Mouse (Mus musculus): ENCODE data around the gene Ngfr.
A peak's percentile ranks its signal among the peaks of the same experiment; 100 is the strongest.
"Not testable (repeated sequence)": the region's sequence is repeated elsewhere in the genome, so short reads cannot be mapped to it uniquely, and the experiment has no call there.

Ngfr gene

DNA sequence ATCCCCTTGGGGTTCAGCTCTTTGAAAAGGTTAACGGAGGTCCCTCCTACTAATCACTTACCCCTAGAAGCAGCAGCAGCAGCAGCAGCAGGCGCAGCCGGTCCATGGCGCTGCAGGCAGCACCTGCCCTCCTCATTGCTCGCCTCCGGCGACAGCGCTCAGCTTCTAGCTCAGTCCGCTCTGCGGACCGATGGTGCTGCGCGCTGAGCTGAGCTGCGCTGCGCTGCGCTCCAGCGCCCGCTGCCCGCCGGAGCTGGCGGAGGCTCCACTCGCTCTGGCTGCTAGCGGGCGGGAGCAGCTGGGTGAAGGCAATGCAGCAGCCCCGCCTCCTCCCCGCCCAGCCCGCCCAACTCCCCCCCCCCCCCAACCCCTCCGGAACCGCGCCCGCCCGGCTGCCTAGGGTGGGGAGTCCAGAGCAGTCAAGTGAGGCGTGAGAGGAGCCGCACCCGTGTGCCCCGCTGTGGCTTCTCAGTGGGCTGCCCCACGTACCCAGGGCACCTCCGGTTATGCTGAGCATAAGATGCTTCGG is at the start of gene Ngfr:
Gene Ngfr, minus strand, starts transcription at position 313 of the 529 bp plus-strand sequence.
- DNase-seq (ENCODE audit: low spot score in 2 of 2): peak in 1 of 2 experiments; percentile 47

DNA sequence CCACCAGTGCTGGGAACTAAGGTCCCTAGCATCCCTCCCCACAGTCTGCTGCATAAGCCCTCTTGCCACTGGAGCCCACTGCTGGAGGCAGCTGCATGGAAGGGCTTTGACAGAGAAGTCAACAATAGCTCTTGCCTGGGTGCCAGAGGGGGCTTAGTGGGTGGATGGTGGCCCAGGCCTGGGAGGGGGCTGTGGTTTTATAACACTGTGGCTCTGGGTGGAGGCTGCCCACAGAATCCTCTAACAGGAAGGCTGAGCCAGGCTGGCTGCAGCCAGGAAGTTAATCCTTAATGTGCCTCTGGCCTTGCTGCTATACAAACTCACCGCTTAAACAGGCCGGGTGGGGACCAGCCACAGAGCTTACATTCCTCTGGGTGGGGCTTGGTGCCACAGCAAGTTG is 47.5 kb upstream of the Ngfr start:
- no peak for DNase-seq (ENCODE audit: low spot score in 2 of 2)

DNA sequence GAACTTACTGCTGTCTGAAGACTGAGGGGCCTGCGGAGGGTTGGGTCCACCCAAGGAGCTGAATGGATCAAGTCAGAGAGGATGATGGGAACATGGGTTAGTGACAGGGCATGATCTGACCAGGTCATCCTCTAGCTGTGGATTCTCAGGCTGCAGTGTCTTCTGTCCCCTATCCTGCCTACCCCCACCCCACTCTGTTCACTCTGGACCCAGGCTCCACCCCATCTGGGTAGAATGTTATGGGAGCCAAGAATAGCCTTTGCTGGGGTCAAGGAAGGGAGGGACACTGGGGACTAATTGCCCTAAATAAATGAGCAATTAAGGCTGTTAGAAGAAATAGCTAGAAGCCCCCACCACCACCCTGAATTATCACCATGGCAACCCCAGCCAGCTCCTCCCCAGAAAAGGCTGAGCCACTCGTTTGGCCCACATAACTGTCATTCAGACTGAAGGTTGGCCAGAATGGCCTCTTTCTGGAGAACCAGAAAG is 46.0 kb upstream of the Ngfr start:
- DNase-seq (ENCODE audit: low spot score in 2 of 2): no peak

DNA sequence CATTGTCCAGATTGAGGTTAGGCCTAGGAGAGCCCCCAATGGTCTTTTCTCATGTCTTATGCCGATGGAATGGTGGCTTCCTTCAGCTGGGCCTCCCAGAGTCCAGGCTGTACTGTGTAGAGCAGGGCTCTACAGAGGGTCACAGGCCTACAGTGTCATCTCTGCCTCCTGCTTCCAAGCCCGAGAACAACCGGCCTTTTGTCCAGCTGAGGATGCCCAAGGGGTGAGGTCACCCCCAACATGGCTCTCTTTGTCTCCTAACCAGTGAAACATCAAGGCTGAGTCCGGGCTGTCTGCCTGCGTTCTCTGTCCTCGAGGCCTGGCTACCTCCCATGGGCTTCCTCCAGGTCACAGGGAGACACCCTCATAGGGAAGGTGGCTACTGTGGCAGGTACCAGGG is 44.9 kb upstream of the Ngfr start:
- DNase-seq (ENCODE audit: low spot score in 2 of 2): peak; percentile 51 to 54

DNA sequence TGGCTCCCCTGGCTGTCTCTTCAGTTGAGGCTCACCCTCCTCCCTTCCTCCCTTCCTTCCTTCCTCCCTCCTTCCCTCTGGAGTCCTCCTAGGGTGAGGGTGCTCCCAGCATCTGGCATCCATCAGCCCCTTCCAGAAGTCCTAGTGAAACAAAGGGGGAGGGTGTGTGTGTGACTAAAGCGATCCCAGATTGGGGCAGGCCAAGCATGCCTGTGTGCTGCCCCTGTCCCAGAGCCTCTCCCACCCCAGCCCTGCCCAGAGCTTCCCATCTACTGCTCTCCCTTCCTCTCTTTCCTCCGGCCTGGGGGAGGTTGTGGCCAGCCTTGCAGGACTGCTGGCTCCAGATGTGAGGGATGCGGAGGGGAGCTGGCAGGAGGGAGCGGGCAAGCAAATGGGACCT is 43.8 kb upstream of the Ngfr start:
- no peak for DNase-seq (ENCODE audit: low spot score in 2 of 2)

DNA sequence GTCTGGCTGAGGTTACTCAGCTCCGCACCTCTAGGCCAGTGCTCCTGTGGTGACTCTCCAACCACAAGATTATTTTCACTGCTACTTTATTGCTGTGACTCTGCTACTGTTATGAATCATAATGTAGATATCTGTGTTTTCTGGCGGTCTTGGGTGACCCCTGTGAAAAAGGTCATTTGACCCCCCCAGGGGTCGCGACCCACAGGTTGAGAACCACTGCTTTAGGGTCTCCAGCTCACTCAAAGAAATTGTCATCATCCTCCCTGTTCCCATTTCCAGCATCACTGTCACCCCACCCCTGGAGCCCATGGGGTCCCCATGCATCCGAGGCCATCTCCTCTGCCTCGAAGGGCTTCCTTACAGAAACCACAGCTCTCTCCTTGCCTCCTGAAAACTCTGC is 43.0 kb upstream of the Ngfr start:
- no peak for DNase-seq (ENCODE audit: low spot score in 2 of 2)

DNA sequence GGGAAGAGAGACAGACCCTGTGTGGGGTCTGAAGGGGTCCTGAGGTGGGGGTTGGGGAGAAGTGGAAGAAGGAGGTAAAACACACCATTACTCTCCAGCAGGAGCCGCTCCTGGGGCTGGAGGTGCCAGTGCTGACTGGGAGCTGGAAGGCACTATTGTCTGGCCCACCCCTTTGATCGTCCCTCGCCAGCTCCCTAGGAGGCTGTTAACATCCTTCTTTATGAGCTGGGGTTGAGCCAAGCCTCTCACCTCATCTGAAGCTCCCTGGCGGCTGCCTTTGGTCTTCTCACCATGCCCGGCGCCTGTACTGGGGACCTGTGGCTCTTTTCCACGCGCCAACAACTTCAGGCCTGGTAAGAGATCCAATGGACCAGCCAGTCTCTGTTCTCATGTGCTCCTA is 34.9 kb upstream of the Ngfr start:
- no peak for DNase-seq (ENCODE audit: low spot score in 2 of 2)

DNA sequence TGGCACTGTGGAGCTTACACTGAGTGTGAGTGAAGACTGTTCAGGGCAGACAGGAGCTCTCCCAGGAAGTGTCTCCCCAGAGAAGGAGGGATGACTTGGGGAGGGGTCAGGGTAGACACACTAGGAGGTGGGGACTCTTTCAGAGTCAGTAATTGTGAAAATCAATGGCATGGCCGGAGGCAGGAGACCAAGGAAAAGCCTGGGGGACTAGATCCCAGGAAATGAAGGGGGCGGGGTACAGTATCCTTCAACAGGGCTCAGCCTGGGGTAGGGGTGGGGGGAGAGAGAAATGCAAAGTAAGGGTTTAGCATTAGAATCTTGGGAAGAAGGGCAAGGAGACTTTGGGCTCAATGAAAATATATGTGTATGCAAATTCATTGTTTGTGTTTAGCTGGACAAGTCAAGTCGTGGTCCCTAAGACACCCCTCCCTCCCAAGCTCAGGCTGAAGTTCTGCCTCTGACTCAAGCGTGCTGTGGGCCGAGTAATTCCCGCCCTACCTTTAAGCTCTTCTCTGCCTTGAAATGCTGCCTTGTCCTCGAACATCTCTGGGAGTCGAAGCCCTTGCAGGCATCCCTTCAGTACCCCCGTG is 34.1 kb upstream of the Ngfr start:
- no peak for DNase-seq (ENCODE audit: low spot score in 2 of 2)

DNA sequence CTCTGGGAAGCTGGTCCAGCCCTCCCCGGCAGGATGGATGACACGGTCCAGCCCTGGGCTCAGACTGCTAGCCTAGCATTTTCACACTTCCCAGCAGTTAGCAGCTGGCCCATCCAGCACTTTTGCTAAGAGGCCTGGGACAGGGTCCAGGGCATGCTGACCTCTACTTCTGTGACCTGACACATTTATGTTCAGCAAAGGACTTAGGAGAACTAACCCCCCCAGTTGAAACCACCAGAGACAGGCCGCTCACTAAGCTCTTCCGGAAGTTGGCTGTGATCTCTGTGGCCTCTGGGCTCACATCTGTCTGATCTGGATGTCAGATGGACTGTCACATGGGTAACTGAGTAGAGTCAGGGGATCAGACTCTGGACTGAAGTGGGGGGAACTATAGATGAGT is 33.5 kb upstream of the Ngfr start:
- DNase-seq (ENCODE audit: low spot score in 2 of 2): no peak

DNA sequence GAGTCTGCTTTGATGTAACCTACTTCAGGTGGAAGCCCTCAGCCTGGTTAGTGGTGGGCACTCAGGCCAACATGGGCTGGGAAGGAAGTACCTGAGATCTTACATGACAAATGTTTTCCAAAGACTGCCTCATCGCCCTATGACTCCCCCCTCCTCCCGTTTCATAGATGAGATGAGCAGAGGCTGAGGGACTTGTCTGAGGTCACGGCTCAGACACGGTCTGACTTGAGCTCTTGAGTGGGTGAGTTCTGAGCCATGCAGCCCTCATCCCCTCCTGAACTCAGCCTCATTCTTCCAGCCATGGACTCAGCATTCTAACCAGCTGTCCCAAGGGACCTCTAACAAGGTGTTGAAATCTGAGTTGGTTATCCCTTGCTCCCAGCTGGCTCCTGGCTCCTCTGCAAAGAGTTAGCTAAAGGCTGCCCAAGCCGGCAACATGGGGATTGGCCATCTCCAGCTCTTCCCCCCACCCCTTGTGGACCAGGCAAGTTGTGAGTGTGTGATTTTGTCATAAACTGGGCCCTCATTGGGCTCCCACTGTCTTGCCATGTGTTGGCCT is 32.4 kb upstream of the Ngfr start:
- DNase-seq (ENCODE audit: low spot score in 2 of 2): no peak

DNA sequence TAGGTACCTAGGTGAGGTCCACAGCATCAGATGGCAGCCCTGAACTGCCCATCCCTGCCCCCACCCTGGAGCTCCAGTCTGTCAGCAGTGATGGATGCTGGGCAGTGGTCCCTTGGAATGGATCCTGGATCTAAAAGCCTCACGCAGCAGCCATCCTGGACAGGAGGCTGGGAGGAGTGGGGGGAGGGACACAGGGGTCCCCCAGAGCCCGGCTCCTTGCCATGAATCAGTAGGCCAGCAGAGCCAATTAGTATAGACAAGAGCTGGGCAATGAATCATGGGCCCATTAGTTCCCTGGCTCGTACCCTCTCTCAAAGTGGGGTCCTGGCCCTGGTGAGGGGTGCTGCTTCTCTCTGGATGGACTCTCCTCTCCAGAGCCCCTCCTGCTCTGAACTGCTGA is 31.5 kb upstream of the Ngfr start:
- no peak for DNase-seq (ENCODE audit: low spot score in 2 of 2)

DNA sequence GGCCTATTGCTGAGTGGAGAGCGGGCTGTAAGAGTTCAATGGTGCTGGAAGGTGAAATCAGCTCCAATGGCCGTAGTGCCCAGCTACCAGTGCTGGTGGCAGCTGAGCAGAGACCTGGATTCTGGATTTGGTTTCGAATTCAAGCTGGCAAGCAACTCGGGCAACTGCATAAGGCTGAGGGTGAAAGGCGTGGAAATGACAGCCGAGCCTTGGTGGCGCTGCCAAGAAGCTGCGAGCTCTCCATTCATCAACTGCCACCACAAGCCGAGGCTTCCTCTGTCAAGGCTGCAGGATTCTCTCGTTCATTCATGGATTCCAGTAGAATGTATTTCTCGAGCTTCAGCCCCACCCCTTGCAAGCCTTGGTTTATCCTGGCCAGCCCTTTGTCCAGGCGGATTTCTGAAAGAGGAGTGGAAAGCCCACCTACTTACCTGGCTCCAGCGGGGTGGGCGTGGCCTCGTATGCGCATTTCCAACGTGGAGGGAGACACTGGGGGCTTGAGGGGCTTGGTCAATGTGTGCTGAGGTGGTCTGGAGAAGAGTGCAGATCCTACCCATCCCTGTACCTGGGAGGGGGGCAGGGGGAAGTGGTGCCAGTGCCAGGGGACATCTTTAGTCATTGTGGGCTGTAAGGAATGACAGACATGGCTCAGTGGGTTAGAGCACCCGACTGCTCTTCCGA is 30.4 kb upstream of the Ngfr start:
- DNase-seq (ENCODE audit: low spot score in 2 of 2): peak in 1 of 2 experiments; percentile 32

DNA sequence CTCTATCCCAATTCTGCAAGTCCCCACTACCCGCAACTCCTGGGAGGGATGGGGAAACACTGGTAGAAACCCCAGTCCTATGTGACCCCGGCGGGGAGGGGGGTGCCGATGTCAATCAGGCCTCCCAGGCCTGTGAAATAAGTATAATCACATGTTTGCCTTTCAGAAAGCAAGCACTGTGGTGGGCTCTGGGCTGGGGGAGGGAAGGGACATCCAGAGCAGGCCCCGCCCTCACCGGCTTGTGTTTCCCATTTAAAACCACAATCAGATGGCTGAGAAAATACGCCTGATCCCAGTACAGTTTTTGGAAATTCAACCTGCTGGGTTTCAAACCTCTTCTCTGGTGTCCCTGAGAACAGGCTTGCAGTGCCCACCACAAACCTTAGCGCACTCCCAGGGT is 27.2 kb upstream of the Ngfr start:
- no peak for DNase-seq (ENCODE audit: low spot score in 2 of 2)

DNA sequence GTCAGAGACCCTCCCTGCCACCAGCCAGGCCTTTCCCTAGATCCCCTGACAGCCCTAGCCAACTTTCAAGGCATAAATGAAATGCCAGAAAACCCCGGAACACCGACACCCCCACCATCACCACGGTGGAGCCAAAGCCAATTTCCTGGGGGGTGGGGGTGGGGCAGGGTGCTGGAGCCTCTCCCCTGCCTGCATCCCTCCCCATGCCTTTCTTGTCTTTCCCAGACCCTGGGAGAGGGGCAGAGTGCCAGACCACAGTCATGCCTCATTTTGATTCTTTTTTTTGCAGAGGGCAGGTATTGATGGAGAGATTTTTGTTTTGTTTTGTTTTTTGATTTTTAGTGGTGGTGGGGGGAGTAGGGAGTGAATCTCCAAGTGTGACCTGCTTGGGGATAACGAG is 23.7 kb upstream of the Ngfr start:
- no peak for DNase-seq (ENCODE audit: low spot score in 2 of 2)

DNA sequence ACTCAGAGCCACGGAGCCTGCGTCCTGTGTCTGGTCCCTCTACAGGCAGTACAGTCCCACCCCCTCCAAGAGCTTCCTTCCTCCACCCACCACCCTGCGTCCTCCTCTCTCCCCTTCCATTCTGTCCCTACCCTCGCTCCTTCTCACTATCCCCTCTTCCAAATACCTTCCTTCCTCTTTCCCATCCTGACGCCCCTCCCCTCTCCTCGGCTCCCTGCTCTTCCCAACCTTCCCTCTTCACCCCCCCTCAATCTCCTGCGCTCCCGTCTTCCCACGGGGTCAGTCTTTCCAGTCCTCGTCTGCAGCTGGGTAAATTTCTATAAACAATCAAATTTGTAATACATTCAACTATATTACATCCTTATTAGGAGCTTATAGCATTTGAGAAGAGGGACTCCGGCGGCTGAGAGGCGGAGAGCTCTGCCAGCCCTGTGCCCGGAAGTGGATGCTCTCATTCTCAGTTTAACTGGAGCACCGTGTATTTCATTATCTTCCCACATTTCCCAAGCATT is 22.9 kb upstream of the Ngfr start:
- no peak for DNase-seq (ENCODE audit: low spot score in 2 of 2)

DNA sequence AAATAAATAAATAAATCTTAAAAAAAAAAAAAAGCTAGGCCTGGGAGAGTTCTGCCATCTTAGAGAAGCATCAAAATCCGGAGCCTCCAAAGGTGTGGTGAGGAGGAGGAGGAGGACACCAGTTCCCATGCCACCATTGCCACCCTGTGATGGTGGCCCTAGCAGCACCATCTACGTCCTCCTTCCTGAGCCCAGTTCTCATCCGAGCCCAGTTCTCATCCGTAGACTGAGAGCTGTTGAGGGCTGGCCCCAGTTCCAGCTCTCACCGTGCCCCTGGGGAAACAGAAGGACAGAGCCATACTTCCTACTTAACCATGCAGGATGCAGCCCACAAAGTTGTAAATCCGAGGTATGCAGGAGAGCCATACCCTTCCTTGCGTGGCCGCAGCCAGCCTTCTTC is 22.4 kb upstream of the Ngfr start:
- no peak for DNase-seq (ENCODE audit: low spot score in 2 of 2)

DNA sequence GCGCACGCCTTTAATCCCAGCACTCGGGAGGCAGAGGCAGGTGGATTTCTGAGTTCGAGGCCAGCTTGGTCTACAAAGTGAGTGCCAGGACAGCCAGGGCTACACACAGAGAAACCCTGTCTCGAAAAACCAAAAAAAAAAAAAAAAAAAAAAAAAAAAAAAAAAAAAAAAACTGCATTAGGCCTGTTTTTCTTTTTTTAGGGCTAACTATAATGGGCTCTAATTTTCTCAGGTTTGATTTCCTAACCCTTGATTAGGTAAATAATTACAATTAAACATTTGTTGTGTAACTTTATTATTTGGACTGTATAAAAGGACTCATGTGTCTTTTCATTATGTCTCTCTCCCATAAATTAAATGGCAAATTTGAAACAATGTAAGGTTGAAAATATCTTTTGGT is 19.8 kb upstream of the Ngfr start:
- DNase-seq (ENCODE audit: low spot score in 2 of 2): not testable (repeated sequence)

DNA sequence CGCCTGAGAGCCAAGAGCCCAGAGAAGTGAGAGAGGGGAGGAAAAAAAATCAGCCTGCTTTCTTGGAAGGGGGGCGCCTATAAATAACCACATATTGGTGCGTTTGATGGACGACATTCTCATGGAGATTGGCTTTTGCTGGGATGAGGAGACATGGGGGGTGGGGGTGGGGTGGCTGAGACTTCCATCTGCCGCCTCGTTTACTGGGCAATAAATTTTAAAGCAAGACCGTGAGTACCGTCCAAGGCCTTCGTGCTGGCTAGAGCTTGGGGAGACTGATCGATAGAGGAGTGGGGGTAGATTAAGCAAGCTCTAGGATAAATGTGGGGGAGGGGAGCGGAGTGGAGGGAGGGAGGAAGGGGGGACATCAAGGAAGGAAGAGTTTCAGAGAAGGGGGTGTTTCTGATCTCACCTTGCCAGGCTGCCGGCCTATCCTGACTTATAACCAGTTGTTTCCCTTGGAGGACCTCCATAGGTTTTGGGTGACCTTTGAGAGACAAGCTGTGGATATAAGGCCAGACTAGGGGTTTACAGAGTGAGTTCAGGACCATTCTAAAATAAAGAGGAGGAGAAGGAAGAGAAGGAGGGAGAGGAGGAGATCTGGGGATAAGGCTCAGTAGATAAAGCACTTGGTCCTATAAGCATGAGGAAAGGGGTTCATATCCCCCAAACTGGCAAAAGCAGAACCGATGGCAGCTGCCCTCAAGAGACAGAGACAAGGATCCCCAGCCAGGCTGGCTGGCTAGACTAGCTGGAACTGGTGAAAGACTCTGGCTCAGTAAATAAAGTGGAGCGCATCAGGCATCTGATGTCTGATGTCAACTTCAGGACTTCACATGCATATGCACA is 10.9 kb upstream of the Ngfr start:
- no peak for DNase-seq (ENCODE audit: low spot score in 2 of 2)

DNA sequence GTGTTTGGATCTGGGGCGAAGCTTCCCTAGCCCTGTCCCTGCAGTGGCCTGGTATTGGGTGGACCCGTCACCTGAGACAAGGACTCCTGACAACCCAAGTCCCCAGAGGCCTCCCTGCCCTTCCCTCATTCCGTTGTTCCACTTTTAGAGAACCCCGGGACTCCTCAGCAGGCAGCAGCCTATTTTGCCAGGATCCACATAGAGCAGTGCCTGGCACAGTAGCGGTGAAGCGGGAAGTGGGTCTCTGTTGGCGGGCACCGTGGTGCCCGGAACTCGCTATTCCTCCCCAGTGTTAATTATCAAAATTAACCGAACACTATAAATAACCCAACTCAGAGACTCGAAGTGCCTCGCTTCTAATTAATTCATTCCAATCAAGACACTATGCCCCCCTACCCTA is 10.2 kb upstream of the Ngfr start:
- DNase-seq (ENCODE audit: low spot score in 2 of 2): no peak

DNA sequence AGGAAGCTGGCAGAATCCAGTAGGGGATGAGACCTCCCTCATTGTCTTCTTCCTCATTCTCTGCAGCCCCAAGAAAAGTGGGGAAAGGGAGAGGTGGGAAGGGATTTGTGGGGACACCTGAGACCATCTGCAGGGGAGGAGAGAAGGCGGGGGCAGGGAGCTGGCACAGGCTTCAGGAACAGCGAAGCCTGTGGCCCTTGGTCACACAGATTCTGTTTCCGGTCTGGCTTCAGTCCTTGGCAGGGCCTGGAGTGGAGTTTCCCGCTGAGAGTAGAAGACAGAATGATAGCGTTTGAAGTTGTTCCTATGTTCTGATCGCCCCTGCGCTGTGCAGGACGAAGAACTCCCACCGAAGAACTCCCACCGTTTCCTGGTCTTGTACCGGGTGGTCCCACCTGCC is 9.2 kb upstream of the Ngfr start:
- no peak for DNase-seq (ENCODE audit: low spot score in 2 of 2)

DNA sequence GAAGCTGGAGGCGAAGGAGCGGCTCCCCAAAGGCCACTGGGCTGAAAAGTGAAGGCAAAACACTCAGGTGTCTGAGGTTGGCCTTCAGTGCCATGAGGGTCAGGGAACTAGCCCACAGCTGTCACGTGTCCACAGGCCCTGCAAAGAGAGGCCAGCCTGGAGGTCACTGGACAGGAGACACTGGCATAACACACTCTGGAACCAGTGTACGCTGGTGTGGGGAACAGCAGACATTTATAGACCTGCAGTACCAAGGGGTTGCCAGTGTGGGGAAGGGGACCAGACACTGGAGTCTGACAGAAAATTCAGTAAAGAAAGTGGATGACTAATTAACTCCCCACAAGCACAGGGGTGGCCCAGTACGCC is 8.6 kb upstream of the Ngfr start:
- no peak for DNase-seq (ENCODE audit: low spot score in 2 of 2)
